Mouse (Mus musculus) adrenal gland (tissue): ENCODE data around the gene Aoc3.
"Not testable (repeated sequence)": the region's sequence is repeated elsewhere in the genome, so short reads cannot be mapped to it uniquely, and the experiment has no call there.

Source experiments
- intact Hi-C: fragments of 180-260 bp; cut with DNase I; formaldehyde crosslinking; loops from one replicate; pipeline ENCODE4 v1.15.1; 2025

The Aoc3 gene

DNA sequence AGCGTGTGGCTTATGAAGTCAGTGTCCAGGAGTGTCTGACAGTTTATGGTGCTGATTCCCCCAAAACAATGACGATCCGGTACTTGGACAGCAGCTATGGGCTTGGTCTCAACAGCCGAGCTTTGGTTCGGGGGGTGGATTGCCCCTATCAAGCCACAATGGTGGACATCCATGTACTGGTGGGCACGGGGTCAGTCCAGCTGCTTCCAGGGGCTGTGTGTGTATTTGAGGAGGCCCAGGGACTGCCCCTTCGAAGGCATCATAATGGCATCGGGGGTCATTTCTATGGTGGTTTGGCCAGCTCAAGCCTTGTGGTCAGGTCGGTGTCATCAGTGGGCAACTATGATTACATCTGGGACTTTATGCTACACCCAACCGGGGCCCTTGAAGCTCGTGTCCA lies 4.3 kb upstream of the Aoc3 start:
- intact Hi-C loops: no loop called here

DNA sequence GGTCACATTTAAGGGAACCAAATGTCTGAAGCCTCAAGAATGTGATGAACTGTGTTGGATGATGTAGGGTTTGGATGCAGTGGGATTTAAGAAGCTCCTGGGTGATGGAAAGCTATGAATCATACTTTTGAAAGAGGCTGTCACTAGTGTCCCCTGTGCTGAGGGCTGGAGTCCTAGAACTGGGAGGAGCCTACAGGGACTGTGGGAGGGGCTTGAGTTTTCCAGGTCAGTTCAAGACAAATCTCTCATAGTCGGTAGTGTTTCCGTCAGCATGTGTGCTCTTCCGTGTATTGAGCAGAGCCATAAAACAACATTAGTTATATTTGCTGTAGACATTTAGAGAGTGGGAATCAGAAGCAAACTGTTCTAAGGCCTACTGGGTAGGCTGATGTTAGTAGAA lies 3.1 kb upstream of the Aoc3 start:
- intact Hi-C loops: no loop called here

- intact Hi-C loops: no loop called here
Measured at GRCm38 (mm10) chr11:101328941-101329635, 1.3 kb upstream of the Aoc3 start.

DNA sequence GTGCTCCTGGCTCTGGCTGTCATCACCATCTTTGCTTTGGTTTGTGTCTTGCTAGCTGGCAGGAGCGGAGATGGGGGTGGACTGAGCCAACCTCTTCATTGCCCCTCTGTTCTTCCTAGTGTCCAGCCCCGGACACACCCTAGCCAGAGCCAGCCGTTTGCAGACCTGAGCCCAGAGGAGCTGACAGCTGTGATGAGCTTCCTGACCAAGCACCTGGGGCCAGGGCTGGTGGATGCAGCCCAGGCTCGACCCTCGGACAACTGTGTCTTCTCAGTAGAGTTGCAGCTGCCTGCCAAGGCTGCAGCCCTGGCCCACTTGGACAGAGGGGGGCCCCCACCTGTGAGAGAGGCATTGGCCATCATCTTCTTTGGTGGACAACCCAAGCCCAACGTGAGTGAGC lies 556 bp downstream of the Aoc3 start:
- intact Hi-C loops: not testable (repeated sequence)

- intact Hi-C loops: no loop called here
Measured at GRCm38 (mm10) chr11:101332537-101332936, 2.1 kb downstream of the Aoc3 start.

- intact Hi-C loops: no loop called here
Measured at GRCm38 (mm10) chr11:101334023-101334422, 3.6 kb downstream of the Aoc3 start.

DNA sequence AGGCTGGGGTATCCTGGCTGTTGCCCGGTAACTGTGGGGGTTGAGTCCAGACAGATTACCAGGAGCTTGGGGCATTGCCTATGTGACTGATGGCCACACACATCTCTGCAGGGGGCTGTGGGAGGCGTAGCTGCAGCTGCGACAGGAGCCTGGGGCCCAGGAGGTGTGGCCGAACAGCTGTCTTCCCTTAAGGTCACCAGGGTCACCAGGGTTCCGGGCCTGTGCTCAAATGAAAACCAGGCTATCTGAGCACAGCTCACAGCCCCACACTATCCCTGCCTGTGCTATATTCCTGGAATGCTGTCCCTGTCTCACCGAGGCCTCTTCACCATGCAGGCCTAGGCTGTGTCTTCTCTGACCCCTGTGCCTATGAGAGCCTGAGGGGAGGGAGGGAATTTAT lies 4.1 kb downstream of the Aoc3 start:
- intact Hi-C loops: no loop called here

- intact Hi-C loops: no loop called here
Measured at GRCm38 (mm10) chr11:101335685-101336084, 5.3 kb downstream of the Aoc3 start.

DNA sequence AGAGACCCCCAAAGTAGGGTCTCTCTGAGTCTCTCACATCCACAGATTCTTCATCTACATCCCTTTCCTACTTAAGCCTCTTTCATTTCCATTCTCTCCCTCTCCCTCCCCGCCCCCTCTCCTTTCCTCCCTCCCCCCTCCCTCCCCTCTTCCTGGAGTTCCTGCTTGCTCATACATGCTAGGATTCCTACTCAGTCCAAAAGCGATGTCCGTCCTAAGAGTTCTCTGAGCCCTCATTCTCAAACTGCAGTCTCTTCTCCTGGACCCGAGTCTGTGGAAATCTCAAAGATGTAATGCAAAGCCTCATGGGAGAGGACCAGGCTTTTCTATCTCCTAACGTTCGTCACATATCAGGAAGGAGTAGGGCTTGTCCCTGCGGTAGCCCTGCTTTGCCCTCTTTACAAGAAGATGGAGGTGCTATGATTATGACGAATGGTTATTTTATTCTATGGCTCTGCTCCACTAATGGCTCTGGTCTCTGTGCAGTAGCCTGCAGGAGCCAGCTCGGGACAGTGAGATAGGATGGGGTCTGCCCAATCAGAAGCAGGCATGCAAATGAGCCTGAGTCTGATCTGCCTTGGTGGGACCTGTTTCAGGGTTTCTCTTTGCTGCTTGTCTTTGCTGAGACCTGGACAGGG lies 7.8 kb downstream of the Aoc3 start:
- intact Hi-C loops: no loop called here

GRCm38 (mm10) chr11:101347083-101347775 lies 16.8 kb downstream of the Aoc3 start:
- intact Hi-C loops: no loop called here

GRCm38 (mm10) chr11:101348774-101349173 lies 18.4 kb downstream of the Aoc3 start:
- intact Hi-C loops: no loop called here

DNA sequence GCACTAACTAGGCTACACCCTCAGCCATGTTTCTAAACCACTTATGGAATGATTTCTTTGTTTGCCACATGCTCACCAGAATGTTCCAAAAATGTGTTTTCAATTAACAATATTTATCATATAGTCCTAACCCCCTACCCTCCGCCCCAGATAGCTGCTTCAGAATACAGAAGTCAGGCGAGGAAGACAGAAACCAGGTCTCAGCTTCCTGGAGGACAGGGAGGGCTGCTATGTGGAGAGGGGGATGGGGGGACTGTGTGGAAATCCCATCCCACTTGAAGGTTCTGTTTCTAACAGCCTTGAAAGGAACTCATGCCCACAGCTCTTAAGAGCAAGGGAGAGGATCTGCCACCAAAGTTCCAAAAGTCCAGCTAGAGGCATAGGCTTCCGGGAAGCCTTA lies 18.8 kb downstream of the Aoc3 start:
- intact Hi-C loops: no loop called here

DNA sequence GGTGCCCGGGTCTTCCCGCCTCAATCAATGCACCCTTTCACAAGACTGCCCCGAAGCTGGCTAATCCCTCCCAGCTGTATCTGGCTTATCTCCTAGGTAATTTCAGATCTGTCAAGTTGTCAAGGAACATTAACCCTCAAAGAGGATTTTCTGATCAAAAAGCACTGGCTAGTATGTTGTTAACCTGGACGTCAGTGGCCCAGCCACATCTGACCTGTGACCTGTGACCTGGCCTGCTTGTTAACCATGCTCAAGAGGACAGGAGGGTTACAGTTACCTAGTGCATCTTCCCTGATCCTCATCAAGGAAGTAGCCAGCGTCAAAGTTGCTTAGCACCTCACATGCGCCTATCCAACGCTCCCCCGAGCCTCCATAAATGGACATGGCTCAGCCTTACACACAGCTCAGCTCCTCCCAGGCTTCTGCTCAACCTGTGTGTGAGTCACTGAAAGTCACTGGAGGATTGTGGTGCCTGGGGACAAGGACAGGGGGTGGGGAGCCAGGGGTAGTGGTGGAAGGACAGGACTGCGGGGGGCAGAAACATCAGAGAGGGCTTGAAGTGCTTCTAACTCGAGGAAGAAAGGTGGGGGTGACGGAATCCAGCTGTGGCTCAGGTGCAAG lies 20.8 kb downstream of the Aoc3 start:
- intact Hi-C loops: no loop called here

DNA sequence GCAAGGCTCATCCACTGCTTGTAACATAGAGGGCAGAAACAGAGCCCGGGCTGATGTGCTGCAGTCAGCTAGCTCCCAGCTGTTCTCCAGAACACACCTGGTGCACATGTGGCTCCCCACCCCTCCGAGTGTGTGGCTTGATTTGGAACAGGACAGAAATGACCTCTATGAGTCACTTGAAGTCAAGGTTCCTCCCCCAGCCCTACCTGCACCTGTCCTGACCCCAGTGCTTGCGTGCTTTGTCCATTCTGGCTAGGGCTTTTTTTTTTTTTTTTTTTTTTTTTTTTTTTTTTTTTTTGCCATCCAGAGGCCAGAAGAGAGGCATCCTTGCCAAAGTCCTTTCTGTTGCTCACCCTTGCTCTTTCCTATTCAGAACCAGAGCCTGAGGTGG lies 21.3 kb downstream of the Aoc3 start:
- intact Hi-C loops: no loop called here

DNA sequence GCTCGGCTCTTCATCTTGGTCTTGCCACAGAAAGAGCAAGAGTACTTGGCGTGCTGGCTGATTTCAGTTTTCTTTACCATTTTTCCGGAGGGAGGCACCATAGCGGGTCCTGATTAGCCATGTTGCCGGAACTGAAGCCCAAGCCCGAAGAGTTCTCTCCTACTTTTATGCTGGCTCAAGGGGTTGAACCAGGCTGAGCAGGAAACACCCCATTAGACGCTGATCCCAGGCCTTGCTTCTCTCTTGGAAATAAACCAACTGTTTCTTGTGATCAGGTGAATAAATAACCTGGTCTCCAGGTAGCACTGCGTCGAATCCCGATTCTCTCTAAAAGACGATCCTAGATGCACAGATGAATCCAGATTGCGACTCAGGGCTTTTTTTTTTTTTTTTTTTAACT lies 23.0 kb downstream of the Aoc3 start:
- intact Hi-C loops: no loop called here

DNA sequence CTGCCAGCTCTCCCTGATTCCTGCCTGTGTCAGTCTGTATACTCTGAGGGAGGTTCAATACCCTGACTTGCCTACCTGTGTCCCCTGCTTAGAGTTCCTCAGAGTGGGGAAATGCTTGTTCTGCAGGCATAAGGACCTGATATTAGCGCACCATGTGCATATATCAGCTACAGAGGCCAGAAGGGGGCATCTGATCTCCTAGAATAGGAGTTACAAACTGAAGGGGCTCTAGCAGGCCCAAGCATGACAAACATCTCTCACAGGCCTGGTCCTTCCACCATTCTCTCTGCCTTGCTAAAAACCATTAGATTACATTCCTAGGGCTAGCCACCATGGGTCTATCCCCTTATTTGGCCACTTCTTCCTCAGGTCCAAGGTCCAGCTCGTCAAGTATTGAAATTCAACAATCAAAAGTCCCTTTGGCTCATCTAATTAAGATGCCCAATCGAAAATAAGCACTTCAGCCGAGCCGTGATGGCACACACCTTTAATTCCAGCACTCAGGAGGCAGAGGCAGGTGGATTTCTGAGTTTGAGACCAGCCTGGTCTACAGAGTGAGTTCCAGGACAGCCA lies 24.1 kb downstream of the Aoc3 start:
- intact Hi-C loops: no loop called here

DNA sequence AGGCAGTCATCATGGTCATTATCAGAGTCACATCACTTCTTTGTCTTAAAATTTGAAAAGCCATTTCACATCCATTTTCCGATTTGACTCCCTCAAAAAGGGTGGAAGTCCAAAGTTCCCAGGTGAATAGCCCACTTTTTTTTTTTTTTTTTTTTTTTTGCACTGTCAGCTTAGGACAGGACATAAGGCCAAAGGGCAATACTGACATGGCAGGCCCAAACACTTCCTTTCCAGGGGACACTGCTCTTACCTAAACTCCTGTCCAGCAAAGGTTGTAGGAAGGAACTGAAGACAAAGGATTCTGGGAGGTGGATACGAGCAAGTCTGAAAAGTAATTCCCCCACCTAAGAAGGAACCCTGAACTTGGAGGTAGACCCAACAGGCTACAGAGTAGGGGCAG lies 25.5 kb downstream of the Aoc3 start:
- intact Hi-C loops: no loop called here

DNA sequence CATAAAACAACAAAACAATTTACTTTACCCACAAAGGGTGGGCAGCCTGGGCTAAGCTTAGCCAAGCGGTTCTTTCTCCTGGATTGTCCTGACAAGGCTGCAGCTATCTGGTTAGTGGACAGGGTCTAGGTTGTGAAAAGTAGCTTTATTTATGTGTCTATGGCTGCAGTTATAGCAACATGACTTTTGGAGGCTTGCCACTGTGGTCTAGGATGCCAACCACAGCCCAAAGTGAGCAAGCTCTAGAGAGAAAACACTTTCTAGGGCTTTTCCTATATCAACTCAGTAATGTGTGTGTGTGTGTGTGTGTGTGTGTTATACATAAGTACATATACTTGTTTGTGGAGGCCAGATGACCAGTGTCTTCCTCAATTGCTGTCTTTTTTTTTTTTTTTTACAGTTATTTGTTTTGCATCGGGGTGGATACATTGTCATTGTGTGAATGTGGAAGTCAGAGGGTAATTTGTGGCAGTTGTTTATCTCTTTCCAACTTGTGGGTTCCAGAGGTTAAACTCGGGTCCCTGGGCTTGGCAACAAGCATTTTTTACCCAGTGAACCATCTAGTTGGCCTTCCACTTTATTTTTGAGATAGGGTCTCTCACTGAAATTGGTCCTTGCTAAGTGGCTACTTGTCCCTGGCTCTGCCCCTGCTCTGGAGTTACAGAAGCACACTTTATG lies 27.2 kb downstream of the Aoc3 start:
- intact Hi-C loops: no loop called here

GRCm38 (mm10) chr11:101359776-101360175 lies 29.4 kb downstream of the Aoc3 start:
- intact Hi-C loops: no loop called here

DNA sequence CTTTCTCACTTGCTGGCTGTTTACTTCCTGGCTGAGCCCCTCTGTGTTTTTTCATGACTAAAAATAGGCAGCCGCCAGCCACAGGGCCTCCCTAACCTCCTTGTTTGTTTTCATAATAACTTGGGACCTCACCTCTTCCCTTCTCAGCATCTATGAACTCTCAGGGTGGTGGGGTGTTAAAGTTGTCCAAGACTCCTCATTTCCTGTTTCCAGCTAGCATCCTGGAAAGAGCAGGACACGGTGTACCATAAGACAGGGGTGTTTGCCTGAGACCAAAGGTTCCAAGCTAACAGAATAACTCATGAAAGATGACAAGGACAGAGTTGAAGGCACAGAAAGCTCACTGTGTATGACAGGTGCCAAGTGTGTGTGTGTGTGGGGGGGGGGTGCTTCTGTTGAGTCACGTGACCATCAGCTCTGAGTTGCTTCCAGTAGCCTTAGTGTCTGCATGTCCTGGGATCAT lies 30.3 kb downstream of the Aoc3 start:
- intact Hi-C loops: no loop called here

- intact Hi-C loops: no loop called here
Measured at GRCm38 (mm10) chr11:101364531-101364931, 34.1 kb downstream of the Aoc3 start.
